Mouse (Mus musculus) layer of hippocampus, adult 6 months (tissue): ENCODE measurements around the gene Il12rb1. TPM values are rescaled to one million over a fixed set of nuclear protein-coding genes. Genes with fewer than 3 reads are reported as not detected.

Source experiments
- long read RNA-seq, 2 experiments: library from polyadenylated mRNA; unstranded; transcript quantifications; one replicate each; pipeline ENCODE4 v2.0.0; 2019 to 2020
- microRNA-seq: library from miRNA; unstranded; fragments of <30 nt; microRNA quantifications from one replicate; pipeline ENCODE4 v1.2.0, GENCODE M21; 2020
- polyA plus RNA-seq: library from polyadenylated mRNA; unstranded; fragments of <200 nt; fragmentation: Nextera tagmentation; gene quantifications from 2 replicates; pipeline ENCODE4 v1.2.3, GENCODE M21; 2021

The Il12rb1 gene
- polyA plus RNA-seq, result 0.10 and 0.21 TPM in 2 replicates
- long read RNA-seq, experiment 1, partial matches to known transcripts, result 0 of 1 reads
- long read RNA-seq, experiment 1, other reads (novel, unspliced or antisense), result 1 of 1 reads
- long read RNA-seq, experiment 2, partial matches to known transcripts, result 2 of 3 reads
- long read RNA-seq, experiment 2, other reads (novel, unspliced or antisense), result 0 of 3 reads

DNA sequence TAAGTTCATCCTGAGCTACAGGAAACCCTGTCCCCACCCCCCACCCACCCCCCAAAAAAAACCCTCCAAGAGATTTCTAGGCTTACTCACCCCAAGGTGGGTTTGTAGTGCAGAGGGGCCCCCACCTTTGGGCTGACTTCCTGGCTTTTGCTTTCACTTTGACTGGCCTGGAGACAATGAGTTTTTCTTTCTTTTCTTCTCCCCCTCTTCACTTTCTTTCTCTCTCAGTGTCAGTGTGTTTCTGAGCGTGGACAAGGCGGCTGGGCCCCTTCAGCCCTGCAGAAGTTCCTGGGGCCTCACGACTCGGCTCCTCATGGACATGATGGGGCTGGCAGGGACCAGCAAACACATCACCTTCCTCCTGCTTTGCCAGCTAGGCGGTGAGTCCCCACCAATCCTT, at the start of gene Il12rb1:
Gene Il12rb1, plus strand, starts transcription at position 211 of the 400 bp plus-strand sequence.

DNA sequence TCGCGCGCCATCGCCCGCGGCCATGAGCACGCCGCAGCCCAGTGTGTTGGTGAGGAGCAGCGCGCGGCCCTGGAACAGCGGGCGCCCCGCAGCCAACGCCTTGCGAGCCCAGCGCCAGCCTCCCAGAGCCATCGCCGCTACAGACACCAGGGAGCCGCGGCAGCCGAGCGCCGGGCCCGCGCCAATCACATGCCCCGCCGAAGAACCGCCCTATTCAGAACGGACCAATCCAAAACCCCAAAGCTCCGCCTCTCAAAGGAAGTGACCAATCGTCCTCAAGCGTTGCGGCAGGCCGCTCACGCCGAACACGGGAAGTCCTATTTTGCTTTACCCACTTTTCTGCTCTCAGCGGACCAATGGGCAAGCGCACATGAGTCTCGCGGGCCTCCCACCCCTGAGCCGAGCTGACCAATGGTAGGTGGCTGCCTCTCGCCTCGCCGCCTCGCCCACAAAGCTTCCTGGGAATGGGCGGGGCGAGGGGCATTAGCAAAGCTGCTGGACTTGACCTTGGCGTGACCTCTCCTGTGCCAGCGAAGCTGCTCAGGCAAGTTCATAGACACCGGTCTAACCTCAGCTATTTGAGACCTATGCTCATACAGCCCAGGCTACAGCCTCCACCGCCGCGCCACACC, 47.4 kb upstream of the Il12rb1 start, which contains the start of gene Mpv17l2:
Gene Mpv17l2, minus strand, starts transcription at position 172 of the 632 bp plus-strand sequence.

DNA sequence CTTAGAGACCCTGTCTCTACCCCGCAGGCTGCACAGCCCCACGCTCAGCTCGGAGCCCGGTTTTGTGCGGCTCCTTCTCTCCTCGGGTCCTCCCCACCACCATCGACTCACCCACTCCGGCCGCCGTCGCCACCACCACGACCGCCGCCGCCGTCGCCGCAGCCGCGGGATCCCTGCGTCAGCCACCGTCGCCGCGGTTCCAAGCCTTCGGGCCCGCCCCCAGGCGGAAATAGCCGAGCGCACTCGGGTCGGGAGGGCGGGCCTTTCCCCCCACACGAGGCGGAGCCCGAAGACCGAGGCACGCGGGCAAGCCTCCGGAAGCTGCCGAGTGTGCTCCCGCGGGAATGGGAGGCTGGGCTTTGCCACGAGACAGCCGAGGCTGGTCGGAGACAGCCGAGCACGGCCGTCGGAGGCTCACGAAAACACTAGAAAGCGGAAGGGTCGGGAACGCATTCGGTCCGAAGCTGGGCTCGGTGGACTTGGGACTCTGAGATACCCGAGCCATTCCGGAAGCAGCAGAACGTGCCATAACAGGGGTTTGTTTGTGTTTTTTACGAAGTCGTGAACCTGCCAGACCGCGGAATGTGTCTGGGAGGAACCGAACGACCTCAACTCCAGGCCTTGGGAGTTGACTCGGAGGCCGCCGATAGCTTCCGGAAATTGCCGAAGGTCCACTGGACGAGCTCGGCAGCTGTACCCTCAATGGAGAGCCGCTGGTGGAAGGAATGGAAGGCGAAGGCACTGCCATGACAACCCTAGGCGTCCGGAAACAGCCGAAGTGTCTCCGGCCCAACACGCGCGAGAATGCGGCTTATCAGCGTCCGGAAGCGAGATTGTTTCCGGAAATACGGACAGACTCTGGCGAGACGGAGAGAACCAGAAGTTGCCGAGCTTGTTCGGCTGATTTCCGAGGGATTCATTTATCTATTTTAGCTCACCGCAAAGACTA, 31.5 kb upstream of the Il12rb1 start, which contains the start of gene Pik3r2:
Gene Pik3r2, minus strand, starts transcription at position 218 of the 949 bp plus-strand sequence.

DNA sequence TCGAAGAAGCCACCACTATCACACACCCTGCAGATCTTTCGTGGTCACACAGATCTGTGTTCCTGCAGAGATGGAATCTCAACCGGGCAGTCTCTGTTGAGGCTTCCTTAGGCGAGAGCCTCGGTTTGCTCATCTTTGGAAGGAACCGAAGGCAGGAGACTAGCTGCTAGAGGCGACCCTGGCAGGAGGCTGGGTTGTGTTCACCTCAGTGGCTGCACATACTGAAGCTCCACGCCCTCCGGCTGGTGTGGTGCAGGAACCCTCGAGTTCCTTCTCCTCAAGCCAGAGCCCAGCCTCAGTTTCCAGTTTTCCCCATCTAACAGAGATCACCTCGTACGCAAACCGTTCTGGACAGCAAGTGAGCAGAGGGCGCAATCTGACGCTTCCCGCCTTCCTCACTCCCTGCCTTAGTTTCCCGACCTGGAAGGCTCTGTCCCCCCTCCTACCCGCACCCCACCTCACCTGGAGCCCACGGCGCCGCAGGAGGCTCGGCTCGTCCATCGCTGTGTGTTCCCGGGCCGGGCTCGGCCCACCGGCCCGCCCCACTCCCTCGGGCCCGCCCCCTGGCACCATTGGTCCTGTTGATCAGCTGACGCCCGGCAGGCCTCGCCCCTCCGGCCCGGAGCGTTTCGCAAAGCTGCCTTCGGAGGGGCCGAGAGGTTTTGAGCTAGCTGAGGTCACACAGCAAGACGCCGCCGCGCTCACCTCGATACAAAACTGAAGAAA, 3.6 kb upstream of the Il12rb1 start, which contains the start of gene Mast3:
Gene Mast3, minus strand, starts transcription at position 574 of the 726 bp plus-strand sequence.

DNA sequence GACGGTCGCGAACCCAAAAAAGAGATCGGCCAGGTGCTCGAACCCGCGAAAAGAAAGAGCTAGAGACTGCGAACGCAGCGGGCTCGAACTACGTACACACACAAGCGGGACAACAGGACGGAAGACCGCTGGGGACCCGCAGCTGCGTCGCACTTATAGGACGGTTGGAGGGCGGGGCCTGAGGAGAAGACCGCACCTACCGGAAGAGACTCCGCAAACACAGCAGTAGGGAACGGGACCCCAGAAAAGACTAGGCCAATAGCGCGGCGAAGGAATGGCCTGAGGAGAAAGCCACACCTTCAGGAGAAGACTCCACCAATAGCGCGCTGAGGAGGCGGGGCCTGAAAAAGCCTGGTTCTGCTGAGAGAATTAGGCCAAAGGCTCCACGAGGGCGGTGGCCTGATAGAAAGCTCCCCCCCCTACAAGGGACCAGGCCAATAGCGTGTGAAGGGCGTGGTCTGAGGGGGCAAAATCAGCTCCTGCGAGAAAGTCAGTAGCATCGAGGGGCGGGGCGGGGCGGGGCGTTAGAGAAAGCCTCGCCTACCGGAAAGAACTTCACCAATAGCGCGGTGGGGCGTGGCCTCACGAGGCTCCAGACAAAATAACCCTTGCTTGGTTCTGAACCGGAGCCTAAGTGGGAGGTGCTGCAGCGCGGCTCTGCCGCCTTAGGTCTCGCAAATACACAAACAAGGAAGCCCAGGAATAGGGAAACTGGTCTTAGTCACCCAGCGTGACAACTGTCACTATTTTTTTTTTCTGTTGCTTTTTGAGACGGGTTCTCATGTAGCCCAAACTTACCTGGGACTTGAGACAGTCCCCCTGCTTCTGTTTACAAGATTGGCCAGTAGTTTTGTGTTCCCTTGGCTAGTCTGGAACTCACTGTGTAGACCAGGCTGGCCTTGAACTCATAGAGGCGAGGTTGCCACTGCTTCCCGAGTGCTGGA, 31.4 kb downstream of the Il12rb1 start, which contains the start of gene Arrdc2:
Gene Arrdc2, minus strand, starts transcription at position 313 of the 944 bp plus-strand sequence.

DNA sequence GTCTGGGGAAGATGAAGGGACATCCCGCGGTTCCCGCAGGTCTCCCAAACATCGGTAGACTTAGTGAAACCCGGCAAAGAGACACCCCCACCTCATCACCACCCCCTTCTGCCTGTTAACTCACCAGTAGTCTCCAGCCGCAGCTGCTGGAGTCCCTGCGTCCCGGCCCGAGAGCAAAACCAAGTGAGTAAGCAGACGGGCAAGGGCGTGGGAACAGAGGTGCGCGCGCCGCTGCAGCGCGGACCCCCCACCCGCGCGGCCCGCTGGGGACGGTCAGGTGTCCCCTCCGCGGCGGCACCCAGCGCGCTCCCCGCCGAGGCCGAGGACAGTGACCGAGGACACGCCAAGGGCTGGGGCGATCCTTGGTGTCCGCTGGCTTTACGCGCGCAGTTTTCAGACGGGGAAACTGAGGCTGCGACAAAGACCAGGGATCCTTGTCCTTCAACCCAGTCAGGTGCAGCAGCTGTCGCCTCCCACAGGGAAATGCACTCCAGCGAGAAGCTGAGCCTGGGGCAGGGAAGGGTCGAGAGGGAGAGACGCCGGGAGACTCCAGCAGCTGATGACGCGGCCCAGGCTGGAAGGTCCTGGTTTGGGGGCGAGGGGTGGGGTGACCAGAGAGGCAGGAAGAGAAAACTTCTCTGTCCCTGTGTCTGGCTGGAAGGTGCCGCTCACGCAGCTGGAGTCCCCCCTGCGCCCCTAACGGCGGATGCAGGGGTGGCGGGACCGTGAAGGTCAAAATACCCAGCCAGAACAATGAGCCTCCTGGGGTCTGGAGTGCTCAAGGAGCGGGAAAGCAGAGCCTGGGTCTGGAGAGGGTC, 54.8 kb downstream of the Il12rb1 start, which contains the start of gene Kcnn1:
Gene Kcnn1, minus strand, starts transcription at position 435 of the 818 bp plus-strand sequence.

Small RNA genes within 50 kb of the gene (microRNA-seq; reads per million reads assigned to microRNA genes)
- gene Mir7240, result 28.6 reads per million, percentile 46 among the genes with 10 or more reads in this experiment

Other genes starting within 250 kb of the Il12rb1 start
- 35.8 and 42.8 TPM in 2 replicates for gene Isyna1, start 214.1 kb upstream of the Il12rb1 start, polyA plus RNA-seq
- gene Ssbp4, start 199.6 kb upstream of the Il12rb1 start, polyA plus RNA-seq, result 134 and 161 TPM in 2 replicates
- 0.85 and 1.1 TPM in 2 replicates for gene Lrrc25, start 192.3 kb upstream of the Il12rb1 start, polyA plus RNA-seq
- gene Gdf15, start 176.0 kb upstream of the Il12rb1 start, polyA plus RNA-seq, result 0.84 TPM in 1 of 2 replicates, not detected in the other
- gene Pgpep1, start 148.1 kb upstream of the Il12rb1 start, polyA plus RNA-seq, result 16.0 and 19.4 TPM in 2 replicates
- 247 and 266 TPM in 2 replicates for gene Lsm4, start 135.2 kb upstream of the Il12rb1 start, polyA plus RNA-seq
- 6.2 and 8.7 TPM in 2 replicates for gene Jund, start 109.5 kb upstream of the Il12rb1 start, polyA plus RNA-seq
- 0.05 TPM in 1 of 2 replicates, not detected in the other for gene Iqcn, start 105.0 kb upstream of the Il12rb1 start, polyA plus RNA-seq
- gene Gm3336, start 89.9 kb upstream of the Il12rb1 start, polyA plus RNA-seq, result not detected in 2 replicates
- 0.05 and 0.30 TPM in 2 replicates for gene Pde4c, start 84.7 kb upstream of the Il12rb1 start, polyA plus RNA-seq
- 868 and 977 TPM in 2 replicates for gene Rab3a, start 53.8 kb upstream of the Il12rb1 start, polyA plus RNA-seq
- gene Mpv17l2, start 47.5 kb upstream of the Il12rb1 start, polyA plus RNA-seq, result 115 and 124 TPM in 2 replicates
- gene Pik3r2, start 31.7 kb upstream of the Il12rb1 start, polyA plus RNA-seq, result 97.6 and 107 TPM in 2 replicates
- gene Mast3, start 3.4 kb upstream of the Il12rb1 start, polyA plus RNA-seq, result 109 and 146 TPM in 2 replicates
- 8.8 and 12.2 TPM in 2 replicates for gene Arrdc2, start 31.3 kb downstream of the Il12rb1 start, polyA plus RNA-seq
- 8.6 and 9.3 TPM in 2 replicates for gene Kcnn1, start 54.8 kb downstream of the Il12rb1 start, polyA plus RNA-seq
- gene Ccdc124, start 65.5 kb downstream of the Il12rb1 start, polyA plus RNA-seq, result 128 and 139 TPM in 2 replicates
- gene Slc5a5, start 84.3 kb downstream of the Il12rb1 start, polyA plus RNA-seq, result 18.6 and 19.7 TPM in 2 replicates
- 2,904 and 3,318 TPM in 2 replicates for gene Rpl18a, start 89.0 kb downstream of the Il12rb1 start, polyA plus RNA-seq
- 29.0 and 30.2 TPM in 2 replicates for gene Map1s, start 97.5 kb downstream of the Il12rb1 start, polyA plus RNA-seq